Comparison of ENCODE assay signal across 1 mouse cellular context in the genomic region with DNA sequence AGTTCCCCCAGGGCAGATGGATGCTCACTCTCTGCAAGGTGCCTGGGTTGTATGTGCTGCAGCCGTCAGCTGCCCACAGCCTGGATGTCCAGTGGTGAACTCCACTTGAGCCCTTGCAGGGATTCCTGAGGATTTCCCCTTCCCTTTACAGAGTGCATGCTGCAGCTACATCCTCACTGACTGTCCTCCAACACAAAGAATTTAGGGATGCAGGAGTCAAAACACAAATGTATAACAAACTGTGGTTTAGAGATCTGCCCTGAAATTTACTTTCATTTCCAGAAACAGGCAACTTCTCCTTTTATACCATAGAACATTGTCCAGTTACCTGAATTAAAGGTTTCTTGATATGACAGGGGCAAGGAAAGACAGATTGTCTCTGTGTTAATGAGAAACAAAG. TPM values are rescaled to one million over a fixed set of nuclear protein-coding genes. Genes with fewer than 3 reads are reported as not detected.
"Had no signal": no experiment of that assay in that cellular context is flagged by ENCODE, and none has a peak within 500 bp of the region (broad histone marks: within the 10 kb centered on the region; RNA-seq: fewer than 3 reads in every experiment).

No protein-coding gene starts in this region.

RNA-seq across cellular contexts. Expression of gene Hsd3b5, which starts 13.3 kb away (rescaled TPM):
- total RNA-seq: neutrophil, adult 5-6 weeks had no signal

RNA-seq across cellular contexts. Expression of gene Gm10681, which starts 28.2 kb away (rescaled TPM):
- total RNA-seq: neutrophil, adult 5-6 weeks had no signal
